Mouse (Mus musculus): ENCODE results near the gene Cabcoco1.

DNA sequence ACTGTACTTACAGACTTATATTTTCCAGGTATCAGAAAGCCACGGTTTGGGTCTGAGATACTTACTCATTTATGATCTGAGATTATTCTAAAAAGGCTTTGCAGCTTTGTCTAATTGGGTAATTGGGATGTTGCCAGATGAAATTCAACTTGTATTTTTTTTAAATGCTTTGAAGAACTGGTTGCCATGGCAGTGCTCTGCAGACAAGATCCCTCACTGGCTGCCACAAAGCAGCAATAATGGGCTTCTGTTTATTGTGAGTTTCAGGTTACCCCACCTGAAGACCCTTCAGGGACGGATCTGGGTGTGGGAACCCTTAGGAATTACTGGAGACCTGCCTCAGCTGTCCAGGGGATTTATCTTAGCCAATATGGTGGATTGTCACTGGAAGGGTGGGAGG is 145.6 kb downstream of the Cabcoco1 start:
- TF ChIP-seq POLR2A (IDR thresholded peaks at IDR 0.05; ENCODE audit: borderline replicate concordance, extremely low read depth, insufficient read depth, insufficient read length, poor library complexity, severe bottlenecking) (no peak), CTCF (IDR thresholded peaks at IDR 0.05; ENCODE audit: borderline replicate concordance, extremely low read depth, insufficient read depth, insufficient read length) (no peak)

Data from brain, embryonic 14.5 days (tissue).